In the genomic region with DNA sequence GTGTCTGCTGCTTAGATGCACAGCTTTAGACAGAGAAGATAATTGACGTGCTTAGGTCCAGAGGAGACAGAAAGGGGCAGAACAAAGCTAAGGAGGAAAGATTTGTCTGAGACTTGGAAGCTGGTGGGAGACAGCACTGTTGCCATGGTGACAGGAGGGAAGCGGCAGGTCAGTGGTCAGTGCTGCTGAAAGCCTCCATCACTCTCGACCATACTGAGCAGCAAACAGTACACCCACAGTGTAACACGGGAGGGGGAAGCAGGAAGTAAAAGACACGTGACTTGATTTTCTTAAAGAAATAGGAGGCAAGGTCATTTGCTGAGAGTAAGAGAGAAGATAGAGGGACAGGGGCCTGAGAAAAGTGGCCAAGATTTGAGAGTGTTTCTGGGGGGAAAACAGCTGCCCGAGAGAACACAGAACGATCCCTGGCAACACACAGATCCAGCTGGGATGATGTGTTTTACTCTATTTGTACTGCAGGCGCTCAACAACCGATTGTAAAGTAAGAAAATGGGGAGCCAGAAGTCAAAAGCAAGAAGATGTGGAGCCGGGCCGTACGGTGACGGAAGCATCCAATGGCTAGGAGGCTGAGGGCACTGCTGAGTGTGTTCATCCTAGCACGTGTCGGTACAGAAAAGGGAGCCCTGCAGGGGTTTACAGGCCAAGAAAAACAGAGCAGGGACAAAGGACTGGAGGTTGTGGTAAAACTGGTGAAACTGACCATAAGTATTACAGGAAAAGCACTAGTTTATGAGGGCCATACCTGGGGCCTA, we compare ENCODE assay signal across 8 mouse cellular contexts.
DNase-seq lines count a peak whose midpoint lies in the region; ATAC-seq and TF ChIP-seq lines count a peak whose summit lies in the region.

No protein-coding gene starts in this region.

- no peaks in the 10 kb centered on the region for H3K9me3 ChIP-seq in lung, embryonic 16.5 days (ENCODE audit: control insufficient read depth, low read length)
- no peaks in the 10 kb centered on the region for H3K9me3 ChIP-seq in stomach, embryonic 15.5 days

- H3K9ac ChIP-seq in lung, embryonic 16.5 days (ENCODE audit: low read length) = no peak overlapping the region
- no peak overlapping the region for H3K9ac ChIP-seq in stomach, embryonic 15.5 days

- H3K4me3 ChIP-seq in lung, adult 2 months (replicated peaks; ENCODE audit: extremely low read depth, low read depth, low read length) = no peak overlapping the region
- no peak overlapping the region for H3K4me3 ChIP-seq in lung, embryonic 16.5 days (ENCODE audit: low read length)
- H3K4me3 ChIP-seq in stomach, embryonic 15.5 days (replicated peaks) = no peak overlapping the region

- WGBS in lung, adult 2 months = 58% methylated on average over 15 of the region's 15 CpGs
- WGBS in lung, embryonic 16.5 days = 51% methylated on average over 15 of the region's 15 CpGs
- WGBS in stomach, embryonic 15.5 days = 60% methylated on average over 15 of the region's 15 CpGs

- no peak for DNase-seq in lung, adult 2 months
- DNase-seq in lung, postnatal 14 days = no peak
- peak; percentile 10 to 30 for DNase-seq in heart, adult 9 months (ENCODE audit: low spot score in 2 of 2)
- DNase-seq in left cerebral cortex, adult 8-10 months (ENCODE audit: low spot score in 2 of 2) = no peak
- DNase-seq in urinary bladder, adult 2 months (ENCODE audit: low spot score) = no peak
- DNase-seq in cerebellum, adult 9-10 months = no peak

- H3K36me3 ChIP-seq in lung, embryonic 16.5 days (ENCODE audit: control insufficient read depth, insufficient read depth, low read length) = no peaks in the 10 kb centered on the region
- H3K36me3 ChIP-seq in stomach, embryonic 15.5 days = no peaks in the 10 kb centered on the region

- H3K4me2 ChIP-seq in lung, embryonic 16.5 days (ENCODE audit: low read depth, low read length) = peak overlapping the region; percentile 26; the same call in 1 of the 2 replicates
- H3K4me2 ChIP-seq in stomach, embryonic 15.5 days = peak overlapping the region; percentile 30; the same call in 1 of the 2 replicates

- H3K4me1 ChIP-seq in lung, adult 2 months (ENCODE audit: control insufficient read depth, insufficient read depth, low read length) = no peaks in the 10 kb centered on the region
- peaks cover 5% of the 10 kb centered on the region; the same call in 1 of the 2 replicates for H3K4me1 ChIP-seq in lung, embryonic 16.5 days (replicated peaks; ENCODE audit: control insufficient read depth, insufficient read depth, low read length)
- H3K4me1 ChIP-seq in stomach, embryonic 15.5 days = peaks cover 3% of the 10 kb centered on the region; the same call in 1 of the 2 replicates

- ATAC-seq in lung, embryonic 16.5 days (ENCODE audit: low read depth) = peak; percentile 78
- no peak for ATAC-seq in stomach, embryonic 15.5 days (ENCODE audit: insufficient read depth, low FRiP score, low read depth)

- no peak for TF ChIP-seq CTCF in lung, adult 2 months (IDR thresholded peaks at IDR 0.05; ENCODE audit: insufficient read depth, low read length)

- H3K27ac ChIP-seq in lung, embryonic 16.5 days (ENCODE audit: low read length) = no peak overlapping the region
- peak overlapping the region; percentile 9; the same call in 1 of the 2 replicates for H3K27ac ChIP-seq in stomach, embryonic 15.5 days

- no peaks in the 10 kb centered on the region for H3K27me3 ChIP-seq in lung, embryonic 16.5 days (ENCODE audit: control insufficient read depth, insufficient read depth, low read depth, low read length)
- H3K27me3 ChIP-seq in stomach, embryonic 15.5 days (replicated peaks) = no peaks in the 10 kb centered on the region

- 0 out of 2 replicates have a peak, but pooled peaks have one; percentile 23 for TF ChIP-seq POLR2A in lung, adult 2 months (IDR thresholded peaks at IDR 0.05; ENCODE audit: borderline replicate concordance, extremely low read depth, low read depth, low read length)

Comparison
In these comparisons a context has a peak if more than half of its experiments do, and no peak if none do; other contexts are left out.
1. DNase-seq: peak in heart, adult 9 months (2 of 2); none in lung, adult 2 months (single experiment), lung, postnatal 14 days (single experiment), left cerebral cortex, adult 8-10 months (0 of 2), urinary bladder, adult 2 months (single experiment) and cerebellum, adult 9-10 months (single experiment).